Mouse (Mus musculus): ENCODE data around the gene Slc38a3. TPM values are rescaled to one million over a fixed set of nuclear protein-coding genes. Genes with fewer than 3 reads are reported as not detected.

The Slc38a3 gene
- polyA plus RNA-seq, 1 experiment from 2014 or later = 5.3 TPM

DNA sequence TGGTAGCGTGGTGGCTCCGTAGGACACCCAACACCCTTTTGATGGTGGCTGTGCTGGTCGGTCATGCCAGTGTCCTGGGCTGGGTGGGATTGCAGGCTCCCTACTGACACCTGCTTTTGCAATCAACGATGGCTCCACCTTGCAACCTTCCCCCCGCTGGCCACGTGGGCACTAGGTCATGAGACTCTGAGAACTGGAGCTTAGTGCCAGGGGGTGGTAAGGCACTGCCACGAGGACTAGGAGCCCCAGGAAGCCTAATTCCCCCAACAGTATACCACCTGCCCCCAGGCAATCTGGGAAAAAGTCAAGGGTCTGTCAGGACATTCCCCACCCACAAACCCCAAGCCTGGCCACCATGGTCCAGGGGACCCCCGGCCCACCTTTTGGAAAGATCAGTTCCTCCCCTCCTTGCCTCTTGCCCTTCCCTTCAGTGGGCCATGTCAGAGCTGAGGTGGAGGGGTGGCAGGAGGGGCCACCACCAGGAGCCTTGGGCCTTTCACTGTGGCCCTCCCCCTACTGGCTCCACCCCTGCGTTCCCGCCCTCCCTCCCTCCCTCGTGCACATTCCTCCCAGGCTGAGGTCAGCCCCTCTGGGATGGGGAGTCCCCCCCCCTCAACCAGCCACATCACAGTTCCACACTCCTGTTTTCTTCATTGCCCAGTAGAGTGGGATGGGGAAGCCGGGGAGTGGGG is 60.4 kb downstream of the Slc38a3 start, which contains the start of gene Sema3b:
TSS of gene Sema3b (minus strand) at position 489 of the 692 bp plus-strand sequence.
- peaks cover 3% of the 10 kb centered on the region for H3K36me3 ChIP-seq
- H3K27me3 ChIP-seq = no peaks in the 10 kb centered on the region
- peak within 1 kb of the TSS; percentile 67 for H3K27ac ChIP-seq
- peak within 1 kb of the TSS; percentile 63 for H3K4me2 ChIP-seq (replicated peaks)
- H3K4me3 ChIP-seq = no peak within 1 kb of the TSS
- WGBS = 38% methylated on average over 11 of the region's 12 CpGs
- peak; percentile 14; the same call in 1 of the 2 replicates for ATAC-seq (ENCODE audit: low FRiP score, low read depth)
- peaks cover 88% of the 10 kb centered on the region for H3K4me1 ChIP-seq
- peak within 1 kb of the TSS; percentile 35 for H3K9ac ChIP-seq
- no peaks in the 10 kb centered on the region for H3K9me3 ChIP-seq

GRCm38 (mm10) chr9:107607653-107608245 is 61.6 kb downstream of the Slc38a3 start:
- H3K4me1 ChIP-seq = peaks cover 91% of the 10 kb centered on the region
- no peaks in the 10 kb centered on the region for H3K36me3 ChIP-seq
- H3K27me3 ChIP-seq = no peaks in the 10 kb centered on the region
- ATAC-seq (ENCODE audit: low FRiP score, low read depth) = no peak
- WGBS = 52% methylated on average over 9 of the region's 9 CpGs
- no peak overlapping the region for H3K4me3 ChIP-seq
- H3K9me3 ChIP-seq = no peaks in the 10 kb centered on the region
- H3K9ac ChIP-seq = peak overlapping the region; percentile 35
- H3K27ac ChIP-seq = peak overlapping the region; percentile 67; the same call in 1 of the 2 replicates
- peak overlapping the region; percentile 63 for H3K4me2 ChIP-seq (replicated peaks)

DNA sequence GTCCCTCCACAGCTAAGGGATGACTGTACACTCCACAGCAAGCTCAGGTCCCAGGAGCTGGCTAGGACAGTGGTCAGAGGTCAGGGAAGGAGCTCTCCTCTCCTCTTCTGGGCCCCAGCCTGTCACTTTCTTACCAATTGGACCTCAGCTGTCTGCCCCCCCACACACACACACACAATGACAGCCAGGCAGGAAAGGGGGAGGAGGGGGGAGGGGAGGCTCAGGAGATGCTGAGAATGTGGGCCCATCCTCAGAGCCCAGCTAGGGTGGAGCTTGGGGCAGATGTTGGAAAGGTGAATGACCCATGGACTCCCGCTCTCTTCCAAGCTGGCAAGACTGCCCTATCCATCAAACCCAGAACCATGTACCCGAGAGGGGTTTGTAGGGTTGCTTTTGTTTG is 62.3 kb downstream of the Slc38a3 start:
- Histone ChIP-seq H3K36me3 (no peaks in the 10 kb centered on the region), H3K9ac (peak overlapping the region; percentile 62), H3K4me1 (peaks cover 93% of the 10 kb centered on the region), H3K27me3 (no peaks in the 10 kb centered on the region), H3K4me2 (replicated peaks) (peak overlapping the region; percentile 63), H3K9me3 (no peaks in the 10 kb centered on the region), H3K27ac (peak overlapping the region; percentile 67), H3K4me3 (peak overlapping the region; percentile 33)
- no peak for ATAC-seq (ENCODE audit: low FRiP score, low read depth)
- WGBS = 65% methylated on average over 2 of the region's 2 CpGs

DNA sequence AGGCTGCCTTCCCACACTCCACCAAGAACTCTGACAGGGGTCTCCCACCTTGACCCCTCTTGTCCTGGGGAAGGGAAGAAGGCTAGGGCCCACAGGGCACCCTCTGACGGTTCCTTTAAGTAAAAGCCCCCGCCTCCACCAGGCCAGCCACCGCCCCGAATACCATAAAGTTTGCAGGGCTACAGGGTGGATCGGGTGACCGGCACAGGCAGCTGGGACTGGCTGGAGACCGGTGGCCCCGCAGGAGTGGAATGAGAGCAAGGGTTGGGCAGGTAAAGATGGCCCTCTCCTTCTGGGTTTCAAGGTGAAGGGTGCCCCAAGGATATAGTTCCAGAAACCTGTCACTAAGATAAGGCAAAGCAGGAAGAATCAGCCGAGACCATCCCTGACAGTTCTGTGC is 62.7 kb downstream of the Slc38a3 start:
- no peak for ATAC-seq (ENCODE audit: low FRiP score, low read depth)

GRCm38 (mm10) chr9:107605041-107605661 is 64.2 kb downstream of the Slc38a3 start:
- 32% methylated on average over 23 of the region's 23 CpGs for WGBS
- Histone ChIP-seq H3K9ac (peak overlapping the region; percentile 45; the same call in 1 of the 2 replicates), H3K36me3 (no peaks in the 10 kb centered on the region), H3K9me3 (no peaks in the 10 kb centered on the region), H3K4me3 (no peak overlapping the region), H3K4me2 (replicated peaks) (peak overlapping the region; percentile 63), H3K27me3 (0 out of 2 replicates have a peak, but pooled peaks cover 2% of the 10 kb centered on the region), H3K4me1 (peaks cover 77% of the 10 kb centered on the region), H3K27ac (peak overlapping the region; percentile 65; the same call in 1 of the 2 replicates)
- ATAC-seq (ENCODE audit: low FRiP score, low read depth) = no peak

More for the DNA sequence above, 62.7 kb downstream of the Slc38a3 start:
- H3K9me3 ChIP-seq = no peaks in the 10 kb centered on the region
- peak overlapping the region; percentile 63 for H3K4me2 ChIP-seq (replicated peaks)
- peak overlapping the region; percentile 62 for H3K9ac ChIP-seq
- 3% methylated on average over 9 of the region's 9 CpGs for WGBS
- peaks cover 92% of the 10 kb centered on the region for H3K4me1 ChIP-seq
- peak overlapping the region; percentile 67 for H3K27ac ChIP-seq
- no peaks in the 10 kb centered on the region for H3K36me3 ChIP-seq
- peak overlapping the region; percentile 33 for H3K4me3 ChIP-seq
- no peaks in the 10 kb centered on the region for H3K27me3 ChIP-seq

- no peak for ATAC-seq (ENCODE audit: low FRiP score, low read depth)
- 81% methylated on average over 6 of the region's 6 CpGs for WGBS
- Histone ChIP-seq H3K36me3 (peaks cover 11% of the 10 kb centered on the region; the same call in 1 of the 2 replicates), H3K9ac (0 out of 2 replicates have a peak overlapping the region, but pooled peaks have one; percentile 4), H3K27ac (no peak overlapping the region), H3K4me2 (replicated peaks) (no peak overlapping the region), H3K27me3 (0 out of 2 replicates have a peak, but pooled peaks cover 2% of the 10 kb centered on the region), H3K9me3 (no peaks in the 10 kb centered on the region), H3K4me1 (peaks cover 60% of the 10 kb centered on the region), H3K4me3 (no peak overlapping the region)
Measured at GRCm38 (mm10) chr9:107603251-107603650, 66.1 kb downstream of the Slc38a3 start.

GRCm38 (mm10) chr9:107602068-107602648 is 67.2 kb downstream of the Slc38a3 start:
- peak overlapping the region; percentile 17; the same call in 1 of the 2 replicates for H3K4me2 ChIP-seq (replicated peaks)
- 15% methylated on average over 10 of the region's 10 CpGs for WGBS

DNA sequence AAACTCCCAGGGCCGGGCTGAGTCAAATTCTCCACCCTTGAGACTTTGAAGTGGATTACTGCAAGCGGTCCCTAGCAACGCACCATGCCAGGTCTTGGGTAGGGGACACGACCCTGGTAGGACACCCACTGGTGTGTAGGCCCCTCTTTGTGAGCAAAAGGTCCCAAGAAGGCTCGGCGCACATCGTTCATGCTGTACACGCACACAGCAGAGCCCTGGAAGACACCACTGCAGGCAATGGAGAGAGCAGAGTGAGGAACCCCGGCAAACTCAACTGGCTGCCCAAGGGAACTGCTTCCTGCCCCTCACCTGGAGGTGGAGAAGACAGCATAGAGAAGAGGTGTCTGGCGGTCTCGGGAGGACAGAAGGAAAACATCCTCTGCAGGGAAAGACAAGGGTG is 68.1 kb downstream of the Slc38a3 start:
- 0 out of 2 replicates have a peak, but pooled peaks cover 2% of the 10 kb centered on the region for H3K27me3 ChIP-seq
- peaks cover 40% of the 10 kb centered on the region for H3K4me1 ChIP-seq
- no peak for ATAC-seq (ENCODE audit: low FRiP score, low read depth)
- H3K4me2 ChIP-seq (replicated peaks) = no peak overlapping the region
- no peak overlapping the region for H3K4me3 ChIP-seq
- H3K9ac ChIP-seq = no peak overlapping the region
- H3K36me3 ChIP-seq = peaks cover 13% of the 10 kb centered on the region; the same call in 1 of the 2 replicates
- 80% methylated on average over 11 of the region's 11 CpGs for WGBS
- H3K9me3 ChIP-seq = no peaks in the 10 kb centered on the region
- no peak overlapping the region for H3K27ac ChIP-seq

More at GRCm38 (mm10) chr9:107602068-107602648, 67.2 kb downstream of the Slc38a3 start:
- Histone ChIP-seq H3K36me3 (peaks cover 13% of the 10 kb centered on the region; the same call in 1 of the 2 replicates), H3K4me3 (no peak overlapping the region), H3K9me3 (no peaks in the 10 kb centered on the region), H3K9ac (peak overlapping the region; percentile 35; the same call in 1 of the 2 replicates), H3K27ac (peak overlapping the region; percentile 67; the same call in 1 of the 2 replicates), H3K27me3 (0 out of 2 replicates have a peak, but pooled peaks cover 2% of the 10 kb centered on the region), H3K4me1 (peaks cover 49% of the 10 kb centered on the region)
- ATAC-seq (ENCODE audit: low FRiP score, low read depth) = peak; percentile 73

DNA sequence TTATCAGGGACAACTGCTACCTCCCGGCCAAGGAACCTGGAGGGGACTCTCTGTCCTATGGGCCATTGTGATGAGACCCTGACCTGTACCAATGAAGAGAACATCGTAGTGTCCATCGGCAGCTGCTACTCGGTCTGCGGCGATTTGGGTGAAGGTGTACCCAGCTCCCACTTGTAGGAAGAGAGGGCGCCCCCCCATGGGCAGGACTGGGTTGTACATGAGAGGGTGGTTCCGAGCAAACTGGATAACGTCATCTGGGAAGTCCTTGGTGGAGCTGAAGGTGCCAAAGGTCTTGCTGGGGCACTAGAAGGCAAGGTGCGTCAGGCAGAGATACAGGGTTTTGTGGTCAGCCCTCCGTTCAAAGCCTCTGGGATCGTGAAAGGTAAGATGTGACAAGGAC is 68.6 kb downstream of the Slc38a3 start:
- ATAC-seq (ENCODE audit: low FRiP score, low read depth) = no peak
- WGBS = 80% methylated on average over 12 of the region's 12 CpGs

More for the DNA sequence above, 68.6 kb downstream of the Slc38a3 start:
- H3K4me1 ChIP-seq = peaks cover 35% of the 10 kb centered on the region
- H3K36me3 ChIP-seq = peaks cover 13% of the 10 kb centered on the region; the same call in 1 of the 2 replicates
- no peak overlapping the region for H3K27ac ChIP-seq
- 0 out of 2 replicates have a peak, but pooled peaks cover 2% of the 10 kb centered on the region for H3K27me3 ChIP-seq
- H3K4me2 ChIP-seq (replicated peaks) = no peak overlapping the region
- no peaks in the 10 kb centered on the region for H3K9me3 ChIP-seq
- no peak overlapping the region for H3K4me3 ChIP-seq
- H3K9ac ChIP-seq = no peak overlapping the region
